Mouse (Mus musculus): ENCODE measurements around the gene Slc25a31. TPM values are rescaled to one million over a fixed set of nuclear protein-coding genes. Genes with fewer than 3 reads are reported as not detected.

The Slc25a31 gene
- polyA plus RNA-seq, 1 experiment from 2014 or later: not detected

GRCm38 (mm10) chr3:40686836-40687235, 21.8 kb upstream of the Slc25a31 start:
- Histone ChIP-seq H3K27ac (replicated peaks) (no peak overlapping the region), H3K4me3 (ENCODE audit: low read depth, low read length) (no peak overlapping the region), H3K27me3 (ENCODE audit: control insufficient read depth, insufficient read depth, low read length) (no peaks in the 10 kb centered on the region), H3K4me1 (replicated peaks; ENCODE audit: control insufficient read depth, insufficient read depth) (no peaks in the 10 kb centered on the region), H3K36me3 (ENCODE audit: control insufficient read depth, insufficient read depth, low read length) (no peaks in the 10 kb centered on the region), H3K9me3 (ENCODE audit: control insufficient read depth, low read length) (no peaks in the 10 kb centered on the region), H3K9ac (ENCODE audit: low read length) (no peak overlapping the region), H3K4me2 (replicated peaks; ENCODE audit: low read depth) (no peak overlapping the region)
- no peak for DNase-seq (ENCODE audit: low spot score)
- no peak for ATAC-seq (ENCODE audit: low FRiP score, low TSS enrichment)
- 52% methylated on average over 9 of the region's 9 CpGs for WGBS
- no peak for TF ChIP-seq EP300 (optimal IDR thresholded peaks at IDR 0.05)
- no peak for TF ChIP-seq CTCF (IDR thresholded peaks at IDR 0.05; ENCODE audit: low read depth)

DNA sequence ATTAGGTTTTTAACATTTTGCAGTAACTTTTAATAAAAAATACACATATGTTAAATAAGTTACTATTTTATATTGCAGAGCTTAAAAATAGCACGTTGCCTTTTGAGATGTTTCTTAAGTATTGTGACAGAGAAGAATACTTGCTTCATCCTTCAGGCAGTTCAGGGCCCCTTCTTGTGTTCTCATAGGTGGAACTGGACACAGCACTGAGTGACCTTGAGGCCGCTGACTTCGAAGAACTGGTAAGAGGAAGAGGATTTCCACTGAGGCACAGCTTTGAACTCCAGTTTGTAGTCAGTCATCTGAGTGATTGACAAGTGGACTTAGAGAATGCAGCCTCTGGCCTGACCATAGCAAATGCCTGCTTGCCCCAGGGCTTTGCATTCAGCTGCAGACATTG, 21.1 kb upstream of the Slc25a31 start:
- no peak for ATAC-seq (ENCODE audit: low FRiP score, low TSS enrichment)
- no peak for TF ChIP-seq EP300 (optimal IDR thresholded peaks at IDR 0.05)

GRCm38 (mm10) chr3:40691566-40691965, 17.1 kb upstream of the Slc25a31 start:
- no peaks in the 10 kb centered on the region for H3K27me3 ChIP-seq (ENCODE audit: control insufficient read depth, insufficient read depth, low read length)
- no peaks in the 10 kb centered on the region for H3K4me1 ChIP-seq (replicated peaks; ENCODE audit: control insufficient read depth, insufficient read depth)
- DNase-seq (ENCODE audit: low spot score): no peak
- H3K4me3 ChIP-seq (ENCODE audit: low read depth, low read length): no peak overlapping the region
- no peak overlapping the region for H3K4me2 ChIP-seq (replicated peaks; ENCODE audit: low read depth)
- ATAC-seq (ENCODE audit: low FRiP score, low TSS enrichment): no peak
- no peak overlapping the region for H3K9ac ChIP-seq (ENCODE audit: low read length)
- WGBS: 76% methylated on average over 6 of the region's 6 CpGs
- H3K9me3 ChIP-seq (ENCODE audit: control insufficient read depth, low read length): no peaks in the 10 kb centered on the region
- H3K36me3 ChIP-seq (ENCODE audit: control insufficient read depth, insufficient read depth, low read length): no peaks in the 10 kb centered on the region
- H3K27ac ChIP-seq (replicated peaks): no peak overlapping the region
- TF ChIP-seq EP300 (optimal IDR thresholded peaks at IDR 0.05) (no peak), CTCF (IDR thresholded peaks at IDR 0.05; ENCODE audit: low read depth) (no peak)

More for the DNA sequence above, 21.1 kb upstream of the Slc25a31 start:
- no peaks in the 10 kb centered on the region for H3K9me3 ChIP-seq (ENCODE audit: control insufficient read depth, low read length)
- DNase-seq (ENCODE audit: low spot score): no peak
- no peaks in the 10 kb centered on the region for H3K27me3 ChIP-seq (ENCODE audit: control insufficient read depth, insufficient read depth, low read length)
- H3K36me3 ChIP-seq (ENCODE audit: control insufficient read depth, insufficient read depth, low read length): no peaks in the 10 kb centered on the region
- H3K4me1 ChIP-seq (replicated peaks; ENCODE audit: control insufficient read depth, insufficient read depth): no peaks in the 10 kb centered on the region
- no peak overlapping the region for H3K9ac ChIP-seq (ENCODE audit: low read length)
- WGBS: 68% methylated on average over 3 of the region's 3 CpGs
- no peak overlapping the region for H3K4me2 ChIP-seq (replicated peaks; ENCODE audit: low read depth)
- H3K27ac ChIP-seq (replicated peaks): no peak overlapping the region
- no peak overlapping the region for H3K4me3 ChIP-seq (ENCODE audit: low read depth, low read length)

- Histone ChIP-seq H3K9ac (ENCODE audit: low read length) (no peak overlapping the region), H3K27ac (replicated peaks) (no peak overlapping the region), H3K4me1 (replicated peaks; ENCODE audit: control insufficient read depth, insufficient read depth) (no peaks in the 10 kb centered on the region), H3K4me2 (replicated peaks; ENCODE audit: low read depth) (no peak overlapping the region), H3K27me3 (ENCODE audit: control insufficient read depth, insufficient read depth, low read length) (no peaks in the 10 kb centered on the region), H3K9me3 (ENCODE audit: control insufficient read depth, low read length) (no peaks in the 10 kb centered on the region), H3K4me3 (ENCODE audit: low read depth, low read length) (no peak overlapping the region), H3K36me3 (ENCODE audit: control insufficient read depth, insufficient read depth, low read length) (no peaks in the 10 kb centered on the region)
- TF ChIP-seq CTCF (IDR thresholded peaks at IDR 0.05; ENCODE audit: low read depth): no peak
- TF ChIP-seq EP300 (optimal IDR thresholded peaks at IDR 0.05): no peak
- WGBS: 80% methylated on average over 10 of the region's 10 CpGs
- DNase-seq (ENCODE audit: low spot score) (no peak), ATAC-seq (ENCODE audit: low FRiP score, low TSS enrichment) (no peak)
These were observed 15.2 kb upstream of the Slc25a31 start for GRCm38 (mm10) chr3:40693435-40693834.

- WGBS: 65% methylated on average over 7 of the region's 7 CpGs
- no peaks in the 10 kb centered on the region for H3K36me3 ChIP-seq (ENCODE audit: control insufficient read depth, insufficient read depth, low read length)
- no peak overlapping the region for H3K9ac ChIP-seq (ENCODE audit: low read length)
- H3K4me2 ChIP-seq (replicated peaks; ENCODE audit: low read depth): no peak overlapping the region
- no peak overlapping the region for H3K27ac ChIP-seq (replicated peaks)
- DNase-seq (ENCODE audit: low spot score) (no peak), ATAC-seq (ENCODE audit: low FRiP score, low TSS enrichment) (no peak)
- no peak overlapping the region for H3K4me3 ChIP-seq (ENCODE audit: low read depth, low read length)
- TF ChIP-seq EP300 (optimal IDR thresholded peaks at IDR 0.05) (no peak), CTCF (IDR thresholded peaks at IDR 0.05; ENCODE audit: low read depth) (no peak)
- H3K27me3 ChIP-seq (ENCODE audit: control insufficient read depth, insufficient read depth, low read length): no peaks in the 10 kb centered on the region
- no peaks in the 10 kb centered on the region for H3K9me3 ChIP-seq (ENCODE audit: control insufficient read depth, low read length)
- no peaks in the 10 kb centered on the region for H3K4me1 ChIP-seq (replicated peaks; ENCODE audit: control insufficient read depth, insufficient read depth)
These were observed 14.7 kb upstream of the Slc25a31 start for GRCm38 (mm10) chr3:40693960-40694359.

- Histone ChIP-seq H3K4me1 (replicated peaks; ENCODE audit: control insufficient read depth, insufficient read depth) (no peaks in the 10 kb centered on the region), H3K27me3 (ENCODE audit: control insufficient read depth, insufficient read depth, low read length) (no peaks in the 10 kb centered on the region), H3K36me3 (ENCODE audit: control insufficient read depth, insufficient read depth, low read length) (no peaks in the 10 kb centered on the region), H3K4me2 (replicated peaks; ENCODE audit: low read depth) (no peak overlapping the region), H3K4me3 (ENCODE audit: low read depth, low read length) (no peak overlapping the region), H3K27ac (replicated peaks) (no peak overlapping the region), H3K9ac (ENCODE audit: low read length) (no peak overlapping the region), H3K9me3 (ENCODE audit: control insufficient read depth, low read length) (no peaks in the 10 kb centered on the region)
- DNase-seq (ENCODE audit: low spot score): no peak
- WGBS: 35% methylated on average over 2 of the region's 2 CpGs
- no peak for ATAC-seq (ENCODE audit: low FRiP score, low TSS enrichment)
- TF ChIP-seq CTCF (IDR thresholded peaks at IDR 0.05; ENCODE audit: low read depth): no peak
- no peak for TF ChIP-seq EP300 (optimal IDR thresholded peaks at IDR 0.05)
These were observed 14.2 kb upstream of the Slc25a31 start for GRCm38 (mm10) chr3:40694438-40694837.
